Mouse (Mus musculus): ENCODE results near the gene H2-Q7.
"Not testable (repeated sequence)": the region's sequence is repeated elsewhere in the genome, so short reads cannot be mapped to it uniquely, and the experiment has no call there.

Gene H2-Q7

DNA sequence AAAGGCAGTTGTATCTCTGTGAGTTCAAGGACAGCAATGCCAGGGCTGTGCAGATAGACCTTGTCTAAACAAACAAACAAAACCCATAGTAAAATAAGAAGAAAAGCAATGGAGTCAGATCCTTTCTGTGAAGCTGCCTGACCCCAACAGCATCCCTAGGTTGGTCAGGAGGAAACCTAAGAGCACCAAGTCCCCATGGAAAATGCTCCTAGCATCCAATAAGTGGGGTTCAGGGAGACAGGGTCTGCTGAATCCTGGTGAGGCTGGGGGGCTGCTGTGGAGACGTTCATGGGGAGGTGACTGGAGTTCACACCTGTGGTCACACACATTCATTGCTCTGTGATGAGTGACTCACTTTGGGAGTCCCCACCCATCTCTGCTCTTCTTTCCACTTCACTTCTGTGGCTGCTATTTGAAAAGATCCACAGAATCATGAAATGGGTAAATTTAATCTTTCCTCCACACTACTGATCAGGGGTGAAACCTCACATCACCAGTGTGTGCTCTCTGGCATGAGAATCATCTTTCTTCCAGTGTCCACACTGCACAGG, 1.5 kb upstream of the H2-Q7 start:
- not testable (repeated sequence) for DNase-seq

DNA sequence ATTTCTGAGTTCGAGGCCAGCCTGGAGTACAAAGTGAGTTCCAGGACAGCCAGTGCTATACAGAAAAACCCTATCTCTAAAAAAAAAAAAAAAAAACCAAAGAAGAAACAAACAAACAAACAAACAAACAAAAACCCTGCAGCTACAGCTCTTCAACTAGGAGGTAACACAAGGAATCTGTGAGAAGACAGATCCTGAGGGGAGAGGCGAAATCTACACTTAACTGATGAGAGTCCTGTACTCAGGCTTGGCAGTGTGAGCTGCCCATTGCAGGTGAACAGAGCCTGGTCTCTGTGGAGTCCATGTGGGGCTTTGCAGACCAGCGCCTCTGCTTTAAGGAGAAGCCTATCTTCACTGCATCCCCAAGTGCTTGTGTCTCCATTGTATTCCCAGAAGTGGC, 560 bp upstream of the H2-Q7 start:
- not testable (repeated sequence) for DNase-seq

DNA sequence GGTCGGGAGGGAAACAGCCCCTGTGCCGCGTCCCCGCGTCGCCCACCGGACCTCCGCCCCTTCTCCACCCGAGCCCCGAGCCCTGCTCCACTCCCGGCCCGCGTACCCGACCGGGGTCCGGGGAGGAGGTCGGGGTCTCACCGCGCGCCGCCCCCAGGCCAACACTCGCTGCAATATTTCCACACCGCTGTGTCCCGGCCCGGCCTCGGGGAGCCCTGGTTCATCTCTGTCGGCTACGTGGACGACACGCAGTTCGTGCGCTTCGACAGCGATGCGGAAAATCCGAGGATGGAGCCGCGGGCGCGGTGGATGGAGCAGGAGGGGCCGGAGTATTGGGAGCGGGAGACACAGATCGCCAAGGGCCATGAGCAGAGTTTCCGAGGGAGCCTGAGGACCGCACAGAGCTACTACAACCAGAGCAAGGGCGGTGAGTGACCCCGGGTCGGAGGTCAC, 366 bp downstream of the H2-Q7 start:
- peak; percentile 20 for DNase-seq

DNA sequence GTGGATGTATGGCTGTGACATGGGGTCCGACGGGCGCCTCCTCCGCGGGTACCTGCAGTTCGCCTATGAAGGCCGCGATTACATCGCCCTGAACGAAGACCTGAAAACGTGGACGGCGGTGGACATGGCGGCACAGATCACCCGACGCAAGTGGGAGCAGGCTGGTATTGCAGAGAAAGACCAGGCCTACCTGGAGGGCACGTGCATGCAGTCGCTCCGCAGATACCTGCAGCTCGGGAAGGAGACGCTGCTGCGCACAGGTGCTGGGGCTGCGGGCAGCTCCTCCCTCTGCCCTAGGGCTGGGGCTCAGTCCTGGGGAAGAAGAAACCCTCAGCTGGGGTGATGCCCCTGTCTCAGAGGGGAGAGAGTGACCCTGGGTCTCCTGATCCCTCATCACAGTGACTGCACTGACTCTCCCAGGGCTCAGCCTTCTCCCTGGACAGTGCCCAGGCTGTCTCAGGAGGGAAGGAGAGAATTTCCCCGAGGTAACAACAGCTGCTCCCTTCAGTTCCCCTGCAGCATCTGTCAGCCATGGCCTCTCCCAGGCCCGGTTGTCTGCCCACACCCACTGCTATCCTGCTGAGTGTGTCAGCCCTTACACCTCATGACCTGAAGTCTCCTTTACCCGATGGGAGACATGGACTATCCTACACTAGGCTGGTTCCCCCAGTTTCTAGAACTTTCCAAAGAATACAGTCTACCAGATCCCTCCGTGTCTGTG, 1.1 kb downstream of the H2-Q7 start:
- not testable (repeated sequence) for DNase-seq

DNA sequence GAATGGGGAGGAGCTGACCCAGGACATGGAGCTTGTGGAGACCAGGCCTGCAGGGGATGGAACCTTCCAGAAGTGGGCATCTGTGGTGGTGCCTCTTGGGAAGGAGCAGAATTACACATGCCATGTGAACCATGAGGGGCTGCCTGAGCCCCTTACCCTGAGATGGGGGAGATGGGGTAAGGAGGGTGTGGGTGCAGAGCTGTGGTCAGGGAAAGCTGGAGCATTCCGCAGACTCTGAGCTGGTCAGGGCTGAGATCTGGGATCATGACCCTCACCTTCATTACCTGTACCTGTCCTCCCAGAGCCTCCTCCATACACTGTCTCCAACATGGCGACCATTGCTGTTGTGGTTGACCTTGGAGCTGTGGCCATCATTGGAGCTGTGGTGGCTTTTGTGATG, 3.4 kb downstream of the H2-Q7 start:
- not testable (repeated sequence) for DNase-seq

DNA sequence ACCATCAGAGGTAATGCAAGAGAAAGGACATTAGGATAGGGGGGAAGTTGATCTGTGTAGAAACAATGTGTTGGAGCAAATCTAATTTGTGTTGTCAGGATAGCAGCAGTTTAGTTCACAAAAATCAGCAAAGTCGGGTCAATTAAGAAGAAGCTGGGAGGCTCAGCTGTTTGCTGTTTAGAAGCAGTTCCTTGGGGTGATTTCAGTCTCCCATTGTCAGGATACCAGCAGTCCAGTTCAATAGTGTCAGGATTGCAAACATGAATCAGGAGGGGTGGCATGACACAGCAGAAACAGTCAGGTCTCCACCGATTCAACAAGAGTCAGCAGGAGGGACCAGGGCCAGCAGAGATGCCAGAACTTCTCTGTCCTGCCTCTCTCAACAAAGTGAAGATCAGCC, 5.6 kb downstream of the H2-Q7 start:
- not testable (repeated sequence) for DNase-seq

DNA sequence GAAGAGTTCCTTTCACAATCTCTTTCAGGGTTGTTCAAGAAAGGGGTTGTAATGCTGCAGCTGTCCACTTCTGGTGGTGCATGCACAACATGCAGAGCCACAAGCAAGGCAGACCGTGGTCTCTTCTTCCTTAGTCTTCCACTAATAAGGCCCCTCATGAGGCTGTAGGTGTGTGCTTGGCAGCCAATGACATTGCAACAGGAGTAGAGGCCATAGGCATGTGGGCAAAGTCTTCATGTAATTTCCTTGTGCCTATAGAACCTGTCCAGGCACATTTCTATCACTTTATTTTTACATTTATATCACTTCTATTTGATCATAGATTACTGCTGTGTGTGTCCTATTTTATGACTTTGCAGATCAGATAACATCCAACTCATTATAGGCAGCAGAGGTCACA, 19.3 kb downstream of the H2-Q7 start:
- DNase-seq, result not testable (repeated sequence)

DNA sequence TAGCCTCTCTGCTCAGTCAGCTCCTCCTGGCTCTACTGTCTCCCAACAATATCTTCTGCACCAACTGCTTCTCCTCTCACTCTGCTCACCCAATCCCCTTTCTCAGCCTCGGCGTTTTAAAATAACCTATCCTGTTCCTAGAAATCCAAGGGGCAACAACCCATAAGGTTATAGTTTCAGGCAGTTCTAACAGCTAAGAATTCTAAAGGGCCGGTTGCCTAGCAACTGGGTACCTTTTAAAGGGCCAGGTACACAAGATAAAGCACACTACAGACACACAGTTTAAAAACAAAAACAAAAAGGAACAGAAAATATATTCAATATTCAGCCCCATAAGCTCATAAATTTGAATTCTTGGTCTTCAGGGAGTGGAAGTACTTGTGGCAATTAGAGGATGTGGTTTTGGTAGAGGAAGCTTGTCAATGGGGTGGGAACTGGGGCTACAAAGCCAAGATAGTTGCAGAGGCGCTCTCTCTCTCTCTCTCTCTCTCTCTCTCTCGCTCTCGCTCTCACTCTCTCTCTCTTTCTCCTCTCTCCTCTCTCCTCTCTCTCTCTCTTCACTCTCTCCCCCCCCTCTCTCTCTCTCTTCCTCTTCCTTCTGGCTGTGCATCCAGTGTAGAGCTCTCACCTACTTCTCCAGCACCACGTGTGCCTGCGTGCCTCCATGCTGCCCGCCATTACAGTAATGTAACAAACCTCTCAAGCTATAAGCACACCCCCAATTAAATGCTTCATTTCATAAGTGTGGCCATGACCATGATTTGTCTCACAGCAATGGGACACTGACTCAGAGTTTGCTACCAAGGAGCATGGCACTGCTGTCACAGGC, 21.8 kb downstream of the H2-Q7 start:
- not testable (repeated sequence) for DNase-seq

DNA sequence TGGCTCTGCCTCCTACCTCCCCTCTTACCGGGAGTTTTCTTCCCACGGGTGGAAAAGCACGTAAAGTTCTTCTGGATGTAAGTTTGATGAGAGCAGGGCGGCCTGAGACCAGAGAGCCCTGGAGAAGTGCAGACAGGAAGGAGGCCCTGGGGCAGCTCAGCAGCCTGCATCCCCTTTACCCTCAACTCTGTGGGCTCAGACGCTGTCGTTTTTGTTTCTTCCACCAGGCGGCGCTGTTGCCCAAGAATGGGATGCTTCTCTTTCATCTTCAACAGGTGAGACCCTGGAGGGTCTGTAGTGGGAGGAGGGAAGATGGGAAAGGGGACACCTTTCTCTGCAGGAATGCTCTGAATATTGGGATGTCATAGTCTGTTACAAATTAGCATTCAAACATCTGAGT, 26.7 kb downstream of the H2-Q7 start:
- not testable (repeated sequence) for DNase-seq

DNA sequence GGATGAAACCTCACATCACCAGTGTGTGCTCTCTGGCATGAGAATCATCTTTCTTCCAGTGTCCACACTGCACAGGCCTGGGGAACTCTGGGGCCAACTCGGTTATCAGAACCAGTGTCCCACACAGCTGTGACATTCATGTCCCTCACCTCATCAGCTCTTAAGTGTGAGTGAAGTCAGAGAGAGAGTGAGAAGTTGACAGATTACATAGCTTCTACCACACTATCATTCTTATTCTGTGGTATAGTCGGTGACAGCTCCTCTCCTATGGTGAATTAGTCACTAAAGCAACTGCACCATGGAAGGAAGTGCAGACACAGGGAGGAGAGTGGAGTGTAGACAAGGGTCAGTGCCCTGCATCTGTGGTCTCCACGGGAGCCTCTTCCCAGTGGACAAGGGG, 30.0 kb downstream of the H2-Q7 start:
- not testable (repeated sequence) for DNase-seq

DNA sequence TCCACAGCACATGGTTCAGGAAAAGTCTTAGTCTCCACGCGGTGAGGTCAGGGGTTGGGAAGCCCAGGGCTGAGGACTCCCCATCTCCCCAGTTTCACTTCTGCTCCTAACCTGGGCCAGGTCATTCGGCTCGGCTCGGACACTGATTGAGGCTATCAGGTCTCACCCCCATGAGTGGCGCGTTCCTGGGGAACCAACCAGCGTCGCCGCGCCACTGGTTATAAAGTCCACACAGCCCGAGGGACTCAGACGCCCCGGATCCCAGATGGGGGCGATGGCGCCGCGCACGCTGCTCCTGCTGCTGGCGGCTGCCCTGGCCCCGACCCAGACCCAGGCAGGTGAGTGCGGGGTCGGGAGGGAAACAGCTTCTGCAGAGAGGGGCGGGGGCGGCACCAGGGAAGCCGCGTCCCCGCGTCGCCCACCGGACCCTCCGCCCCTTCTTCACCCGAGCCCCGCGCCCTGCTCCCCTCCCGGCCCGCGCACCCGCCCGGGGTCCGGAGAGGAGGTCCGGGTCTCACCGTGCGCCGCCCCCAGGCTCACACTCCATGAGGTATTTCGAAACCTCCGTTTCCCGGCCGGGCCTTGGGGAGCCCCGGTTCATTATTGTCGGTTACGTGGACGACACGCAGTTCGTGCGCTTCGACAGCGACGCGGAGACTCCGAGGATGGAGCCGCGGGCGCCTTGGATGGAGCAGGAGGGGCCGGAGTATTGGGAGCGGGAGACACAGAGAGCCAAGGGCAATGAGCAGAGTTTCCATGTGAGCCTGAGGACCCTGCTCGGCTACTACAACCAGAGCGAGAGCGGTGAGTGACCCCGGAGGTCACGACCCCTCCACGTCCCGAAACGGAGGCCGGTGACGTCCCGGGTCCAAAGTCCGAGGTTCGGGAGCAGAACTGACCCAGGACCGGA, 31.1 kb downstream of the H2-Q7 start, which contains the start of gene H2-Q10:
Gene H2-Q10 (plus strand): TSS at position 248 of the 910 bp plus-strand sequence.
- DNase-seq, result peak; percentile 27

DNA sequence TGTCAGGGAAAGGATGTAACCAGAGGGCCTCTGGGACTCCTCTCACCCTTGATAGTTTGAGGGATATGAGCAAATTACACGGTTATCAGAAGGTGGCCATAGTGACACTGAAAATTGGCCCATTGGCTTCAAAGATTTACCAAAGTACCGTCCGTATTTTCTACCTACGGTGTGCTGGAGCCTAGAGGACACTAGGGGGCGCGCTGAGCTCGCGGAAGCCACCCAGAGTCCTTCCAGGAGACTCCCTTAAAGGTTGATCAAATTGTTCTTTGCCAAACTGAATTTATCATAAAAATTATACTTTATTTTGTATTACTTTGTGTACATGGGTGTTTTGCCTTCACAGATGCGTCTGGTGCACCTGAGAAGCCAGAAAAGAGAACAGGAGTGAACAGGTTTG, 45.1 kb downstream of the H2-Q7 start:
- DNase-seq, result peak; percentile 68

DNA sequence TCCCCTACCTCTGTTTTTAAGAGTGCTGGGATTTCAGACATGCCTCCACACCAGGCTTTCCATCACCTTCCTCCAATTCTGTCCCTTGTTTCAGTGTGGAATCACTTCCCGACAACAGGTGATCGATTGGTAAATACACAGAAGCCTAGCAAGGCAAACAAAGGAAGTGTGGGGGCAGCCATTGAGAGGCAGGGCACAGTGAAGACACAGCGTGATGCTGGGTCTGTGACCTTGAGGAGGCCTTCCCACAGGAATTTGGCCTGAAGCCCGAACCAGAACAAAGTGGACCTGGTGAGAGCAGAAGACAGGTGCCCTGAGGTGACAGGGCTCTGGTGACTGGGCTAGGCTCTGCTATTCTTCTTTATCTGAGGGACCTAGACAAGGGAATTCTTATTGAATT, 46.7 kb downstream of the H2-Q7 start:
- DNase-seq, result no peak

DNA sequence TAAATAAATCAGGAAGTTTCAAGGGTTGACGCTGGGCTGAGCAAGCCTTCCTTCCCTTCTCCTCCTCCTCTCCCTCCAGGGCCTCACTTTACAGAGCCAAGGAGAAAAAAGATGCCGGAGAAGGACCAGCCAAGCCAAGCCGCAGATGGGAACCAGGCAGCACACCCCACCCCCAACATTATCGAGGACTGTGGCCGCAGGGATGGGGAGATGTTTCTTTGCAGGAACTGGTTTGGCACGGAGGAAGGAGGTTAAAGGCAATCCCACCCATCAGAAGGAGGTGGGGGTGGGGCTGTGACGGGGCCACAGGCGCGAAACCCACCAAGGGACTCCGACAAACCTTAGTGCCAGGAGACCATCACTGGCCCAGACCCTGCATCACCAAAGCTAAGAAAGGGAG, 47.8 kb downstream of the H2-Q7 start:
- no peak for DNase-seq

DNA sequence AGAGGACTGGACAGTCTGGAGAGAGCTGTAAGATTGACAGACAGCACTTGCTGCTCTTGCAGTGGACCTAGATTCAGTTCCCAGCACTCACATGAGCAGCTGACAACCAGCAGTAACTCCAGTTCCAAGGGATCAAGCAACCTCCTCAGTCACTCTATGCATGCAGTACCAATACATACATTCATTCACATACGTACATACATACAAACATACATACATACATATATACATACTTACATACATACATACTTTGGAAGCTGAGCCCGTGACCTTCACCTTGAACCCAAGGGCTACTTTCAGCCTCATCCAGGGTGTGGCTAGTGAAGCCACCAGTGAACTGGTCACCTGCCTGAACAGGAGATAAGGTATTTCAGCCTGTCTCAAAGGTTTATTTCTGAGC, 49.1 kb downstream of the H2-Q7 start:
- no peak for DNase-seq

DNA sequence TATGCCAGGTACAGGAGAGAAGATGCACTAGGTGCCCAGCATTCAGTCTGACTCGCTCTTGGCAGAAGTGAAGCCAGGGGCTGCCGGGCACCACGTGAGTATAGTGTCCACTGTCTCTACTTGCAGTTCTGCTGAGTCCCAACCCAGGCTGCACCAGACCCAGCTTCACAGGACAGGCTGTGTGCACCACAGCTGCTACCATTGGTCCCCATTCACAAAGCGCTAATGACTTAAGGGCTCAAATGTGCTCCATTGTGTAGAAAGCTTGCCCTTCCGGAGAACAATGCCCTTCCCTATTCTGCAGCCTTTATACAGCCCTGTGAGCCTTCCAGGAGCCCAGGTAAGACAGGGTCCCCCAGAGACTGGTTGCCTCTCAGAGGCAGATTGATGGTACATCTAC, 51.4 kb downstream of the H2-Q7 start:
- DNase-seq, result no peak

All from kidney, adult 18-20 months (tissue).